Mouse (Mus musculus): ENCODE results near the gene Dnajc14.

- no peak for TF ChIP-seq CTCF (conservative IDR thresholded peaks at IDR 0.05; ENCODE audit: low read length)
- no peak for TF ChIP-seq POU5F1 (IDR thresholded peaks at IDR 0.05; ENCODE audit: borderline replicate concordance, low read length)
- TF ChIP-seq NANOG (IDR thresholded peaks at IDR 0.05; ENCODE audit: borderline replicate concordance, low read length), result no peak
These were observed 62.7 kb downstream of the Dnajc14 start for GRCm38 (mm10) chr10:128866518-128866917.

Data from E14TG2a.4 (cell line).